Mouse (Mus musculus): ENCODE data around the gene Comt. TPM values are rescaled to one million over a fixed set of nuclear protein-coding genes. Genes with fewer than 3 reads are reported as not detected.

Gene Comt
- polyA plus RNA-seq, 1 experiment from 2014 or later, result 53.5 TPM

- Histone ChIP-seq H3K9me3 (no peaks in the 10 kb centered on the region), H3K36me3 (replicated peaks) (peaks cover 16% of the 10 kb centered on the region), H3K4me2 (peak overlapping the region; percentile 86), H3K27me3 (no peaks in the 10 kb centered on the region), H3K4me1 (peaks cover 63% of the 10 kb centered on the region), H3K9ac (peak overlapping the region; percentile 88), H3K27ac (peak overlapping the region; percentile 91), H3K4me3 (replicated peaks) (peak overlapping the region; percentile 79)
- WGBS, result under 1% methylated on average over 63 of the region's 63 CpGs
- peak; percentile 88 for ATAC-seq (ENCODE audit: low FRiP score)
Observed at GRCm38 (mm10) chr16:18392469-18393426, 33.9 kb downstream of the Comt start.

GRCm38 (mm10) chr16:18391728-18392127 lies 34.9 kb downstream of the Comt start:
- Histone ChIP-seq H3K36me3 (replicated peaks) (peaks cover 6% of the 10 kb centered on the region), H3K27me3 (no peaks in the 10 kb centered on the region), H3K4me3 (replicated peaks) (no peak overlapping the region), H3K9ac (no peak overlapping the region), H3K4me1 (peaks cover 73% of the 10 kb centered on the region), H3K9me3 (no peaks in the 10 kb centered on the region), H3K27ac (peak overlapping the region; percentile 91), H3K4me2 (no peak overlapping the region)
- 90% methylated on average over 3 of the region's 3 CpGs for WGBS
- no peak for ATAC-seq (ENCODE audit: low FRiP score)

DNA sequence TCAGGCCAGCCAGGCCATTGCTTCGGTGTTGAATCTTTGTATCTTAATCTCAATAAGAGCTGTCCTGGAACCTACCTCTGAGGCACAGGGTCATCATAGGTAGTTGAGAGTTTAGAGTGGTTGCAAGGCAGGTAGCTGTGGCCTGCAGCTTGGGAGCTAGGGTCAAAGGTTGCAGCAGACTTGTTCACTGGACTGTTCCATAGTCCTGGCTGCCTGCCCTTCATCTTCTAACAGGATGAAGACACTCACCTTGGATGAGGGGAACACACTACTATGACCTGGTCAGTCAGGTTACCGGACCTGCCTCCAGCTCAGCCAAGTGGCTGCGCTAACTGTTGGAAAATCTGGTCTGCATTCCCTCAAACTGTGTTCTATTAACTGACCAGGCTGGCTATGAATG lies 35.5 kb downstream of the Comt start:
- WGBS, result 91% methylated on average over 3 of the region's 3 CpGs
- Histone ChIP-seq H3K36me3 (replicated peaks) (no peaks in the 10 kb centered on the region), H3K27ac (no peak overlapping the region), H3K9me3 (no peaks in the 10 kb centered on the region), H3K4me2 (no peak overlapping the region), H3K4me1 (peaks cover 71% of the 10 kb centered on the region), H3K4me3 (replicated peaks) (no peak overlapping the region), H3K9ac (no peak overlapping the region), H3K27me3 (no peaks in the 10 kb centered on the region)
- ATAC-seq (ENCODE audit: low FRiP score), result no peak

DNA sequence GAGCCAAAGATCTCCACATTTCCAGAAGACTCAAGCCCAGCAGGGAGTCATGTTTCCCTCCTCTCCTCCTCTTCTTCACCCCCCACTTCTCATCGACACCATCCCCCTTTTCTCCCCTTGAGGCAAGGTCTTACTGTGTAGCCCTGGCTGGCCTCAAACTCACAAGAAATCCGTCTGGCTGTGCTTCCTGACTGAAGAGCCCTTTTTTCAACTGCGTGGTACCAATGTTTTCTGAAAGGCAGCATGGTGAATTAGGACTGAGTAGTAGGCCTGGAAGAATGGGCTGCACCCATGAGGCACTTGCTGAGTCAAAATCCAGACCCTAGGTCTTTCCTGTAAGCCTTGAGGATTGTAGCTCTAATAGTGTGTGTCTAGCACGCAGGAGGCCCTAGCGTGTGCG lies 36.3 kb downstream of the Comt start:
- Histone ChIP-seq H3K4me2 (no peak overlapping the region), H3K27me3 (no peaks in the 10 kb centered on the region), H3K4me1 (peaks cover 64% of the 10 kb centered on the region), H3K27ac (no peak overlapping the region), H3K9ac (no peak overlapping the region), H3K4me3 (replicated peaks) (no peak overlapping the region), H3K36me3 (replicated peaks) (no peaks in the 10 kb centered on the region), H3K9me3 (no peaks in the 10 kb centered on the region)
- 80% methylated on average over 6 of the region's 6 CpGs for WGBS
- no peak for ATAC-seq (ENCODE audit: low FRiP score)

GRCm38 (mm10) chr16:18388583-18389435 lies 37.8 kb downstream of the Comt start:
- H3K9me3 ChIP-seq, result no peaks in the 10 kb centered on the region
- no peak overlapping the region for H3K4me3 ChIP-seq (replicated peaks)
- 91% methylated on average over 14 of the region's 14 CpGs for WGBS
- H3K4me1 ChIP-seq, result peaks cover 60% of the 10 kb centered on the region
- no peak for ATAC-seq (ENCODE audit: low FRiP score)
- H3K4me2 ChIP-seq, result no peak overlapping the region
- no peaks in the 10 kb centered on the region for H3K36me3 ChIP-seq (replicated peaks)
- 0 out of 2 replicates have a peak overlapping the region, but pooled peaks have one; percentile 33 for H3K9ac ChIP-seq
- H3K27ac ChIP-seq, result peak overlapping the region; percentile 56
- H3K27me3 ChIP-seq, result no peaks in the 10 kb centered on the region

GRCm38 (mm10) chr16:18387704-18388582 lies 38.7 kb downstream of the Comt start:
- Histone ChIP-seq H3K27ac (peak overlapping the region; percentile 56; the same call in 1 of the 2 replicates), H3K9ac (peak overlapping the region; percentile 36; the same call in 1 of the 2 replicates), H3K36me3 (replicated peaks) (no peaks in the 10 kb centered on the region), H3K4me2 (no peak overlapping the region), H3K27me3 (no peaks in the 10 kb centered on the region), H3K9me3 (no peaks in the 10 kb centered on the region), H3K4me1 (peaks cover 61% of the 10 kb centered on the region), H3K4me3 (replicated peaks) (no peak overlapping the region)
- WGBS, result 51% methylated on average over 5 of the region's 7 CpGs
- no peak for ATAC-seq (ENCODE audit: low FRiP score)

DNA sequence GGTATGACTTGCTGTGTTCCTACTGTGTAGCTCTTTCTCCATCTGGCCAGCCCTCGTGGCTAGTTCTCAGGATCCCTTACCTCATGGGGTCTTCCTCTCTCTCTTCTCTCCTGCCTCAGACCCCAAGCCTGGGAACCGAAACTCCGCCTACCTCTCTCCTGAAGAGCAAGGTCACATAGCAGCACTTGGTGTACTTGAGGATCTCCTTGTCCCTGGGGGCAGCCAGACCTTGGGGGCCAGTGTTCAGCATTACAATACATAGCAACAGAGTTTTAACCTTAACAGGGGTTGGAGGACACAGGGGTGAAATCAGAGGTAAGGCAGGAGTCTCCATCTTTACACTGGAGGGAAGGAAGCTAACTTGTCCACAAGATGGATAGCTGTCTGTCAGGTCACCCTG lies 39.7 kb downstream of the Comt start:
- Histone ChIP-seq H3K9me3 (no peaks in the 10 kb centered on the region), H3K9ac (no peak overlapping the region), H3K4me1 (peaks cover 66% of the 10 kb centered on the region), H3K36me3 (replicated peaks) (no peaks in the 10 kb centered on the region), H3K4me3 (replicated peaks) (no peak overlapping the region), H3K27me3 (no peaks in the 10 kb centered on the region), H3K27ac (no peak overlapping the region), H3K4me2 (no peak overlapping the region)
- WGBS, result 58% methylated on average over 3 of the region's 3 CpGs
- no peak for ATAC-seq (ENCODE audit: low FRiP score)

DNA sequence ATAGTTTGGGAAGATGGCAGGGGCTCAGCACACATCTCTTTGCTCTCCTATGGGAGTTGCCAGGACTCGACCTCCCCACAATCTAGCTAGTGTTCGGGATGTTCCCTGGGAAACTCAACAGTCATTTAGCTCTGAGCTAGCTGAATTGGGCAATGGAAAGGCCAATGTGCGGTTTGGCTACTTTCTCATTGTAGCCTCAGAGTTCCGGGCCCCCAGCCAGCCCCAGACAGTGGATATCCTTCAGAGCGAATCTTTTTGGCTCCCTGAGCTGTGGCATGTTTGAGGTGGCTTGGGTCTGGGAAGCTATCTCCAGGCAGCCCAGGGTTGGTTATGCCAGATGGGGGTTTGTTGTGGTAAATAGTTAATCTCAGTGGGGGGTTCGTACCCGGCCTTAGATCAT lies 40.2 kb downstream of the Comt start:
- Histone ChIP-seq H3K4me3 (replicated peaks) (no peak overlapping the region), H3K9ac (no peak overlapping the region), H3K9me3 (no peaks in the 10 kb centered on the region), H3K36me3 (replicated peaks) (no peaks in the 10 kb centered on the region), H3K27me3 (no peaks in the 10 kb centered on the region), H3K27ac (no peak overlapping the region), H3K4me2 (no peak overlapping the region), H3K4me1 (peaks cover 68% of the 10 kb centered on the region)
- no peak for ATAC-seq (ENCODE audit: low FRiP score)
- WGBS, result 85% methylated on average over 7 of the region's 7 CpGs

GRCm38 (mm10) chr16:18385411-18385810 lies 41.2 kb downstream of the Comt start:
- no peak overlapping the region for H3K9ac ChIP-seq
- no peaks in the 10 kb centered on the region for H3K27me3 ChIP-seq
- no peak overlapping the region for H3K27ac ChIP-seq
- no peak overlapping the region for H3K4me3 ChIP-seq (replicated peaks)
- peaks cover 78% of the 10 kb centered on the region for H3K4me1 ChIP-seq
- no peak for ATAC-seq (ENCODE audit: low FRiP score)
- H3K4me2 ChIP-seq, result no peak overlapping the region
- no peaks in the 10 kb centered on the region for H3K9me3 ChIP-seq
- H3K36me3 ChIP-seq (replicated peaks), result no peaks in the 10 kb centered on the region
- WGBS, result 64% methylated on average over 5 of the region's 5 CpGs

DNA sequence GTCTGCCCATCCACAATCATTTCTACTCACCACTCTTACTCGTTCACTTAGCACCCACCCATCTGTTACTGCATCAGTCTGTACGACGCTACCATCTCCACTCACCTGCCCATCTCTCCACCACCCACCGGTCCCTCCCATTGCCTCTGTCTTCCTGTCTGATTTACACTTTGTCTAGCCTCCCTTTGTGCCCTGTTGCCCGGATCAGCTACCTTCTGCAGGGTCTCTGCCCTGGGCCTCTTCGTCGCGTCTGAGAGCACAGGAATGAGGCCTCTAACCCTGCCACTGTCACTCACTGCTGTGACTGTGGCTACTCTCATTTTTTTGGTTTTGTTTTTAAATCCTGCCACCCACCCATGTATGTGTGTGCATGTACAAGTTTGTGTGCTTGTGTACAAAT lies 42.0 kb downstream of the Comt start:
- H3K9ac ChIP-seq, result no peak overlapping the region
- no peaks in the 10 kb centered on the region for H3K27me3 ChIP-seq
- H3K27ac ChIP-seq, result peak overlapping the region; percentile 38; the same call in 1 of the 2 replicates
- H3K36me3 ChIP-seq (replicated peaks), result no peaks in the 10 kb centered on the region
- 73% methylated on average over 8 of the region's 8 CpGs for WGBS
- no peaks in the 10 kb centered on the region for H3K9me3 ChIP-seq
- ATAC-seq (ENCODE audit: low FRiP score), result no peak
- H3K4me3 ChIP-seq (replicated peaks), result no peak overlapping the region
- H3K4me1 ChIP-seq, result peaks cover 86% of the 10 kb centered on the region
- no peak overlapping the region for H3K4me2 ChIP-seq

DNA sequence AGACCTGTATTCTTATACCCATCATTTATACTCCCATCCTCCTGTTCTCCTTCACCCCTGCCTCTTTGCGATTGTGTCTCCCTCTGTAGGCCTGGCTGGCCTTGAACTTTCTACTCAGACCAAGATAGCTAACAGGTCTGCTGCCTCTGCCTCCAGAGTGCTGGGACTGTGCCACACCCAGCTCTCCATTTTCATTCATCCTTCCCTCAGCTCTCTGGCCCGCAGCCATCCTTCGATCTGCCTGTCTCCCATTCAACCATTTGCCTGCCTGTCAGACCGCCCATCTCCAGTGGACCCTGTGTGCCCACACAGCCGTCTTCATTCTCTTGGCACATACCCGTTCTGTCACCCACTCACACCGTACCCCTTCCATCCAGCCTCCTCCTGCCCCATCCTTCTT lies 42.4 kb downstream of the Comt start:
- H3K9ac ChIP-seq, result no peak overlapping the region
- H3K4me2 ChIP-seq, result no peak overlapping the region
- H3K27me3 ChIP-seq, result no peaks in the 10 kb centered on the region
- no peaks in the 10 kb centered on the region for H3K36me3 ChIP-seq (replicated peaks)
- peaks cover 87% of the 10 kb centered on the region for H3K4me1 ChIP-seq
- ATAC-seq (ENCODE audit: low FRiP score), result no peak
- 75% methylated on average over 7 of the region's 7 CpGs for WGBS
- H3K27ac ChIP-seq, result peak overlapping the region; percentile 38; the same call in 1 of the 2 replicates
- H3K4me3 ChIP-seq (replicated peaks), result no peak overlapping the region
- H3K9me3 ChIP-seq, result no peaks in the 10 kb centered on the region

All from forebrain, embryonic 12.5 days (tissue).